11 mouse cellular contexts compared by ENCODE assay signal in the genomic region with DNA sequence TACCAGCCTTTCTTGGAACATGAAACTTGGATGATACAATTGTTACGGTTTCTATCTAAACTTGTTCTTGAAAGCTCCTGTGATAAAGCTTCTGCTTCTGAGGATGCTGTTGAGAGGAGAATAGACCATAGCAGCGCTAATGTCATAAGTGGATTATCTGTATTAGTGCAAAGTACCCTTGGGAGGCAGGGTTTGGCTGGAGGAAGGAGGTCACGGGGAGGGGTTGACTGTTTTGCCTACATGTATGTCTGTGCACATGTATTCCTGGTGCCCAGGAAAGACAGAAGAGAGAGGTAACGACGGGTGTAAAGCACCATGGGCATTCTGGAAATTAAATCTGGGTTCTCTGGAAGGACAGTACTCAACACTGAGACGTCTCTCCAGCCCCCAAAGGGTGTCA.
"Had no signal": no experiment of that assay in that cellular context is flagged by ENCODE, and none has a peak within 500 bp of the region (broad histone marks: within the 10 kb centered on the region; RNA-seq: fewer than 3 reads in every experiment).

No protein-coding gene starts in this region.

- DNase-seq: right cerebral cortex, adult 18-20 months; right cerebral cortex, postnatal 14 days; right cerebral cortex, postnatal 25 days; right cerebral cortex, postnatal 4 days; spleen, adult 18-20 months; thymus, adult 18-20 months; thymus, adult 2 months; thymus, postnatal 14 days; thymus, postnatal 25 days; thymus, postnatal 36 days; thymus, postnatal 4 days had no signal
